Mouse (Mus musculus) MEL (cell line): ENCODE results near the gene Grin2b. TPM values are rescaled to one million over a fixed set of nuclear protein-coding genes. Genes with fewer than 3 reads are reported as not detected.

Source experiments
- DNase-seq: peaks from one replicate; pipeline ENCODE4 v3.0.0; 2011; ENCODE audit warnings: low read depth, low spot score
- H3K27ac ChIP-seq: 2 replicates; pipeline ENCODE4 v1.5.1; 2012; ENCODE audit warnings: low read depth, mild to moderate bottlenecking, control low read depth, low read length, moderate library complexity; ENCODE audit not compliant: control insufficient read depth
- H3K27me3 ChIP-seq, 2 experiments: fragments of 150-350 bp in 1 of 2; sonication (generic) in 1 of 2; 2 replicates each; pipeline ENCODE4 v1.6.1; 2012; ENCODE audit warnings: low read length in 2 of 2, mild to moderate bottlenecking in 2 of 2, improper control_type of control experiment in 1 of 2, moderate library complexity in 1 of 2; ENCODE audit not compliant: insufficient read depth in 2 of 2, control insufficient read depth in 1 of 2
- H3K36me3 ChIP-seq, 2 experiments: 2 replicates each; pipeline ENCODE4 v1.6.1; 2012 to 2014; ENCODE audit warnings: low read length in 2 of 2, improper control_type of control experiment in 1 of 2, inconsistent platforms in 1 of 2, mild to moderate bottlenecking in 1 of 2; ENCODE audit not compliant: insufficient read depth in 2 of 2, control insufficient read depth in 1 of 2
- H3K4me1 ChIP-seq, 2 experiments: fragments of 150-350 bp in 1 of 2; sonication (generic) in 1 of 2; 2 replicates each; pipeline ENCODE4 v1.6.1; 2012; ENCODE audit warnings: low read length in 2 of 2, improper control_type of control experiment in 1 of 2, mild to moderate bottlenecking in 1 of 2; ENCODE audit not compliant: insufficient read depth in 2 of 2, control insufficient read depth in 1 of 2
- H3K4me3 ChIP-seq, 2 experiments: fragments of 150-350 bp in 1 of 2; sonication (generic) in 1 of 2; 2 replicates each; pipeline ENCODE4 v1.5.1; 2012; ENCODE audit warnings: low read depth in 2 of 2, low read length in 2 of 2, mild to moderate bottlenecking in 2 of 2, moderate library complexity in 2 of 2, control low read depth in 1 of 2, improper control_type of control experiment in 1 of 2; ENCODE audit not compliant: control insufficient read depth in 1 of 2, insufficient read depth in 1 of 2
- H3K79me2 ChIP-seq: 2 replicates; pipeline ENCODE4 v1.6.1; 2012; ENCODE audit warnings: mild to moderate bottlenecking, low read length, moderate library complexity; ENCODE audit not compliant: control insufficient read depth, poor library complexity, insufficient read depth
- H3K9ac ChIP-seq: 2 replicates; pipeline ENCODE4 v1.6.1; 2012; ENCODE audit warnings: low read depth, mild to moderate bottlenecking, control low read depth, low read length, moderate library complexity; ENCODE audit not compliant: control insufficient read depth, poor library complexity, severe bottlenecking
- H3K9me3 ChIP-seq: fragments of 150-350 bp; sonication (generic); replicated peaks from 2 replicates; pipeline ENCODE4 v1.6.1; 2012; ENCODE audit warnings: mild to moderate bottlenecking, low read length, improper control_type of control experiment, moderate library complexity; ENCODE audit not compliant: insufficient read depth
- BHLHE40 ChIP-seq: IDR thresholded peaks from 2 replicates; pipeline ENCODE4 v1.6.1; 2012; ENCODE audit warnings: low read depth, mild to moderate bottlenecking, inconsistent platforms, low read length, improper control_type of control experiment, borderline replicate concordance
- CHD1 ChIP-seq: IDR thresholded peaks from 2 replicates; pipeline ENCODE4 v1.6.1; 2012; ENCODE audit warnings: low read depth, mild to moderate bottlenecking, inconsistent platforms, low read length, improper control_type of control experiment
- CHD2 ChIP-seq: IDR thresholded peaks from 2 replicates; pipeline ENCODE4 v1.6.1; 2011; ENCODE audit warnings: low read length, improper control_type of control experiment
- E2F4 ChIP-seq: IDR thresholded peaks from 2 replicates; pipeline ENCODE4 v1.6.1; 2011; ENCODE audit warnings: low read depth, low read length, improper control_type of control experiment, borderline replicate concordance
- ELF1 ChIP-seq: IDR thresholded peaks from 2 replicates; pipeline ENCODE4 v1.6.1; 2014; ENCODE audit warnings: low read depth, mild to moderate bottlenecking, inconsistent platforms, low read length, improper control_type of control experiment, moderate library complexity
- EP300 ChIP-seq, 2 experiments: IDR thresholded peaks; 2 replicates each; pipeline ENCODE4 v1.6.1; 2011; ENCODE audit warnings: improper control_type of control experiment in 2 of 2, low read length in 2 of 2, low read depth in 1 of 2, mild to moderate bottlenecking in 1 of 2
- ETS1 ChIP-seq: IDR thresholded peaks from 2 replicates; pipeline ENCODE4 v1.6.1; 2012; ENCODE audit warnings: low read depth, mild to moderate bottlenecking, inconsistent platforms, low read length, improper control_type of control experiment, moderate library complexity
- GABPA ChIP-seq: IDR thresholded peaks from 2 replicates; pipeline ENCODE4 v1.6.1; 2012; ENCODE audit warnings: low read depth, mild to moderate bottlenecking, inconsistent platforms, low read length, improper control_type of control experiment, moderate library complexity
- GATA1 ChIP-seq: IDR thresholded peaks from 2 replicates; pipeline ENCODE4 v1.6.1; 2011; ENCODE audit warnings: low read depth, low read length, improper control_type of control experiment
- JUND ChIP-seq: IDR thresholded peaks from 2 replicates; pipeline ENCODE4 v1.6.1; 2011; ENCODE audit warnings: low read depth, mild to moderate bottlenecking, improper control_type of control experiment, low read length
- KAT2A ChIP-seq: conservative IDR thresholded peaks from 2 replicates; pipeline ENCODE4 v1.6.1; 2012; ENCODE audit warnings: low read depth, low read length, improper control_type of control experiment, inconsistent platforms
- MAFK ChIP-seq: IDR thresholded peaks from 2 replicates; pipeline ENCODE4 v1.6.1; 2011; ENCODE audit warnings: low read depth, mild to moderate bottlenecking, low read length, improper control_type of control experiment, borderline replicate concordance
- MAZ ChIP-seq: IDR thresholded peaks from 2 replicates; pipeline ENCODE4 v1.6.1; 2012; ENCODE audit warnings: low read depth, mild to moderate bottlenecking, inconsistent platforms, low read length, improper control_type of control experiment
- MXI1 ChIP-seq: IDR thresholded peaks from 2 replicates; pipeline ENCODE4 v1.6.1; 2011; ENCODE audit warnings: mild to moderate bottlenecking, low read depth, low read length, improper control_type of control experiment
- MYC ChIP-seq: IDR thresholded peaks from 2 replicates; pipeline ENCODE4 v1.6.1; 2011; ENCODE audit warnings: low read depth, mild to moderate bottlenecking, low read length, improper control_type of control experiment, moderate library complexity
- NELFE ChIP-seq: IDR thresholded peaks from 2 replicates; pipeline ENCODE4 v1.6.1; 2011; ENCODE audit warnings: low read depth, low read length, improper control_type of control experiment
- NRF1 ChIP-seq: IDR thresholded peaks from 2 replicates; pipeline ENCODE4 v1.6.1; 2014; ENCODE audit warnings: low read depth, mild to moderate bottlenecking, inconsistent platforms, low read length, improper control_type of control experiment, moderate library complexity; ENCODE audit not compliant: poor library complexity, insufficient read depth, severe bottlenecking
- POLR2AphosphoS2 ChIP-seq: IDR thresholded peaks from 2 replicates; pipeline ENCODE4 v1.6.1; 2011; ENCODE audit warnings: low read length, improper control_type of control experiment
- RAD21 ChIP-seq: IDR thresholded peaks from 2 replicates; pipeline ENCODE4 v1.6.1; 2011; ENCODE audit warnings: mild to moderate bottlenecking, low read depth, low read length, improper control_type of control experiment
- TAL1 ChIP-seq: IDR thresholded peaks from 2 replicates; pipeline ENCODE4 v1.6.1; 2012; ENCODE audit warnings: mild to moderate bottlenecking, inconsistent platforms, low read length, moderate library complexity, mixed read lengths
- TBP ChIP-seq: IDR thresholded peaks from 2 replicates; pipeline ENCODE4 v1.8.0; 2011; ENCODE audit warnings: low read depth, low read length, improper control_type of control experiment
- ZMIZ1 ChIP-seq: IDR thresholded peaks from 2 replicates; pipeline ENCODE4 v1.6.1; 2012; ENCODE audit warnings: low read depth, mild to moderate bottlenecking, inconsistent platforms, low read length, improper control_type of control experiment, moderate library complexity
- ZNF384 ChIP-seq: IDR thresholded peaks from 2 replicates; pipeline ENCODE4 v1.6.1; 2012; ENCODE audit warnings: low read depth, mild to moderate bottlenecking, inconsistent platforms, low read length, improper control_type of control experiment
- polyA plus RNA-seq, 2 experiments: library from polyadenylated mRNA; stranded (reverse) in 1 of 2; unstranded in 1 of 2; fragments of >175 nt in 1 of 2; fragments of >200 nt in 1 of 2; gene quantifications; 2 replicates each; pipeline versions ENCODE4 v1.2.1 to v1.2.4; 2012; ENCODE audit warnings: low replicate concordance in 2 of 2, low read depth in 1 of 2; ENCODE audit not compliant: insufficient read length in 2 of 2, insufficient read depth in 1 of 2, missing spikeins in 1 of 2
- total RNA-seq: library from RNA; depleted of rRNA; stranded (reverse); fragments of 300-350 nt; gene quantifications from 2 replicates; pipeline ENCODE4 v1.2.3, GENCODE M21; 2012

Grin2b gene
- total and polyA plus RNA-seq, 3 experiments: not detected

DNA sequence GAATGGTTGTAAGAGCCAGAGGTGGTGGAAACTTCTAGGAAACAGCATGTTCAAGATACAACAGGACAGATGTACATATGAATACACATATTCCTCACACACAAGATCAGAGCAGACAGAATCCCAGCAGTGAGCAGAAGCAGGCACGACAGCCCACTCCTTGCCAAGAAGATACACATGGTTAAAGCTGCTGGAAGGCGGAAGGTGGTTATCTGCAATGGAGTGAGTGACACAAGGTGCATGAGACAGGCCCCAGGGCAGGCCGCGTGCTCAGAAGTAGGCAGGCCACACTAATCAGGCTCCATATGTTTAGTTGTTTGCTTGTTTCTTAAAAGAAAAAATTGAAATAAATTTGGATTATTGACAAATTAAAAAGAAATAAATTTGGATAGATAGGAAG is 123.0 kb downstream of the Grin2b start:
- TF ChIP-seq ETS1 (no peak), TBP (no peak), MAFK (no peak), GABPA (no peak), ELF1 (no peak), NRF1 (no peak), GATA1 (no peak), ZMIZ1 (no peak), EP300 (IDR thresholded peaks at IDR 0.05; ENCODE audit: low read depth in 1 of 2, low read length in 2 of 2) (no peak), BHLHE40 (no peak), NELFE (no peak), RAD21 (no peak), KAT2A (no peak), CHD2 (no peak), MXI1 (no peak), MAZ (no peak), TAL1 (no peak), E2F4 (no peak)
- TF ChIP-seq, all 39 proteins: peak for 0
- Histone ChIP-seq H3K27ac (no peak overlapping the region), H3K27me3 (no peaks in the 10 kb centered on the region), H3K4me1 (no peaks in the 10 kb centered on the region), H3K79me2 (no peaks in the 10 kb centered on the region), H3K4me3 (no peak overlapping the region), H3K9me3 (no peaks in the 10 kb centered on the region), H3K36me3 (no peaks in the 10 kb centered on the region), H3K9ac (no peak overlapping the region)
- no peak for DNase-seq

GRCm38 (mm10) chr6:136048084-136048483 is 125.2 kb downstream of the Grin2b start:
- DNase-seq: no peak
- TF ChIP-seq NRF1: no peak
- TF ChIP-seq ETS1: no peak
- no peak for TF ChIP-seq POLR2AphosphoS2
- no peak for TF ChIP-seq JUND
- TF ChIP-seq CHD1: no peak
- TF ChIP-seq MYC: no peak
- TF ChIP-seq ZNF384: no peak
- TF ChIP-seq, all 39 proteins: peak for 0
- Histone ChIP-seq H3K27me3 (no peaks in the 10 kb centered on the region), H3K9ac (no peak overlapping the region), H3K27ac (no peak overlapping the region), H3K79me2 (no peaks in the 10 kb centered on the region), H3K4me3 (no peak overlapping the region), H3K36me3 (no peaks in the 10 kb centered on the region), H3K9me3 (no peaks in the 10 kb centered on the region), H3K4me1 (no peaks in the 10 kb centered on the region)
